Mouse (Mus musculus): Measurements from ENCODE around the gene C87977. TPM values are rescaled to one million over a fixed set of nuclear protein-coding genes. Genes with fewer than 3 reads are reported as not detected.
"Not testable (repeated sequence)": the region's sequence is repeated elsewhere in the genome, so short reads cannot be mapped to it uniquely, and the experiment has no call there.

The C87977 gene
- not detected in 2 replicates for polyA plus RNA-seq (2011; ENCODE audit: insufficient read depth, insufficient read length, low replicate concordance, missing spikeins)

- H3K4me3 ChIP-seq (replicated peaks; ENCODE audit: control insufficient read depth, low read depth, low read length); H3K4me1 ChIP-seq (ENCODE audit: control insufficient read depth, insufficient read depth, low read length); H3K27ac ChIP-seq (ENCODE audit: control insufficient read depth, insufficient read depth, low read depth, low read length, poor library complexity): not testable (repeated sequence)
- 70% methylated on average over 1 of the region's 1 CpGs for WGBS
Measured at GRCm38 (mm10) chr4:144213218-144213617, at the start of gene C87977. TSS of gene C87977 (minus strand) at chr4:144213318.

GRCm38 (mm10) chr4:144254768-144255167 is 41.6 kb upstream of the C87977 start:
- not testable (repeated sequence) for H3K4me1 ChIP-seq (ENCODE audit: control insufficient read depth, insufficient read depth, low read length); H3K4me3 ChIP-seq (replicated peaks; ENCODE audit: control insufficient read depth, low read depth, low read length); H3K27ac ChIP-seq (ENCODE audit: control insufficient read depth, insufficient read depth, low read depth, low read length, poor library complexity)

- H3K27ac ChIP-seq (ENCODE audit: control insufficient read depth, insufficient read depth, low read depth, low read length, poor library complexity) = no peak within 1 kb of the TSS
- no peaks in the 10 kb centered on the region for H3K4me1 ChIP-seq (ENCODE audit: control insufficient read depth, insufficient read depth, low read length)
- no peak within 1 kb of the TSS for H3K4me3 ChIP-seq (replicated peaks; ENCODE audit: control insufficient read depth, low read depth, low read length)
- TF ChIP-seq CTCF (IDR thresholded peaks at IDR 0.05; ENCODE audit: control insufficient read depth, insufficient read depth, low read length) (no peak), POLR2A (IDR thresholded peaks at IDR 0.05; ENCODE audit: borderline replicate concordance, control insufficient read depth, low read depth, low read length) (no peak)
- WGBS = 25% methylated on average over 1 of the region's 1 CpGs
Measured at GRCm38 (mm10) chr4:144190419-144190818, 22.7 kb downstream of the C87977 start, which contains the start of gene Oog2. TSS of gene Oog2 (plus strand) at chr4:144190719.

- Histone ChIP-seq H3K27ac (ENCODE audit: control insufficient read depth, insufficient read depth, low read depth, low read length, poor library complexity) (no peak within 1 kb of the TSS), H3K4me1 (ENCODE audit: control insufficient read depth, insufficient read depth, low read length) (no peaks in the 10 kb centered on the region), H3K4me3 (replicated peaks; ENCODE audit: control insufficient read depth, low read depth, low read length) (no peak within 1 kb of the TSS)
- TF ChIP-seq POLR2A (IDR thresholded peaks at IDR 0.05; ENCODE audit: borderline replicate concordance, control insufficient read depth, low read depth, low read length) = no peak
- TF ChIP-seq CTCF (IDR thresholded peaks at IDR 0.05; ENCODE audit: control insufficient read depth, insufficient read depth, low read length) = no peak
- WGBS = 70% methylated on average over 1 of the region's 1 CpGs
Measured at GRCm38 (mm10) chr4:144162563-144162962, 50.6 kb downstream of the C87977 start, which contains the start of gene Oog3. TSS of gene Oog3 (minus strand) at chr4:144162663.

Other genes starting within 250 kb of the C87977 start
- gene Gm13101, start 246.4 kb downstream of the C87977 start, polyA plus RNA-seq (2011; ENCODE audit: insufficient read depth, insufficient read length, low replicate concordance, missing spikeins) = not detected in 2 replicates
- gene Pramef17, start 218.9 kb downstream of the C87977 start, polyA plus RNA-seq (2011; ENCODE audit: insufficient read depth, insufficient read length, low replicate concordance, missing spikeins) = not detected in 2 replicates
- gene Pramel4, start 154.2 kb downstream of the C87977 start, polyA plus RNA-seq (2011; ENCODE audit: insufficient read depth, insufficient read length, low replicate concordance, missing spikeins) = not detected in 2 replicates
- gene Gm13102, start 106.8 kb downstream of the C87977 start, polyA plus RNA-seq (2011; ENCODE audit: insufficient read depth, insufficient read length, low replicate concordance, missing spikeins) = not detected in 2 replicates
- not detected in 2 replicates for gene Oog3, start 50.7 kb downstream of the C87977 start, polyA plus RNA-seq (2011; ENCODE audit: insufficient read depth, insufficient read length, low replicate concordance, missing spikeins)
- not detected in 2 replicates for gene Oog2, start 22.6 kb downstream of the C87977 start, polyA plus RNA-seq (2011; ENCODE audit: insufficient read depth, insufficient read length, low replicate concordance, missing spikeins)
- not detected in 2 replicates for gene Pramel5, start 67.2 kb upstream of the C87977 start, polyA plus RNA-seq (2011; ENCODE audit: insufficient read depth, insufficient read length, low replicate concordance, missing spikeins)
- gene Gm13128, start 116.9 kb upstream of the C87977 start, polyA plus RNA-seq (2011; ENCODE audit: insufficient read depth, insufficient read length, low replicate concordance, missing spikeins) = not detected in 2 replicates
- not detected in 2 replicates for gene Gm13119, start 144.6 kb upstream of the C87977 start, polyA plus RNA-seq (2011; ENCODE audit: insufficient read depth, insufficient read length, low replicate concordance, missing spikeins)
- not detected in 2 replicates for gene Pramef20, start 164.6 kb upstream of the C87977 start, polyA plus RNA-seq (2011; ENCODE audit: insufficient read depth, insufficient read length, low replicate concordance, missing spikeins)
- gene Pramef12, start 195.1 kb upstream of the C87977 start, polyA plus RNA-seq (2011; ENCODE audit: insufficient read depth, insufficient read length, low replicate concordance, missing spikeins) = 2.0 TPM in 1 of 2 replicates, not detected in the other
- not detected in 2 replicates for gene 1700012P22Rik, start 225.5 kb upstream of the C87977 start, polyA plus RNA-seq (2011; ENCODE audit: insufficient read depth, insufficient read length, low replicate concordance, missing spikeins)
- not detected in 2 replicates for gene Gm9944, start 240.0 kb upstream of the C87977 start, polyA plus RNA-seq (2011; ENCODE audit: insufficient read depth, insufficient read length, low replicate concordance, missing spikeins)